Mouse (Mus musculus): ENCODE data around the gene Ccnb2. TPM values are rescaled to one million over a fixed set of nuclear protein-coding genes. Genes with fewer than 3 reads are reported as not detected.

Gene Ccnb2
- polyA plus RNA-seq, 1 experiment from 2014 or later = 177 TPM

- Histone ChIP-seq H3K27me3 (ENCODE audit: control insufficient read depth, insufficient read depth, low read length) (no peaks in the 10 kb centered on the region), H3K4me2 (replicated peaks; ENCODE audit: low read depth, low read length) (no peak overlapping the region), H3K4me3 (ENCODE audit: low read depth, low read length) (no peak overlapping the region), H3K9ac (replicated peaks; ENCODE audit: low read depth, low read length) (no peak overlapping the region), H3K9me3 (ENCODE audit: control insufficient read depth, low read depth, low read length) (no peaks in the 10 kb centered on the region), H3K4me1 (ENCODE audit: control insufficient read depth, insufficient read depth, low read length) (0 out of 2 replicates have a peak, but pooled peaks cover 4% of the 10 kb centered on the region), H3K36me3 (ENCODE audit: control insufficient read depth, insufficient read depth, low read length) (peaks cover 7% of the 10 kb centered on the region), H3K27ac (ENCODE audit: low read length) (no peak overlapping the region)
- WGBS = 70% methylated on average over 12 of the region's 12 CpGs
- ATAC-seq (ENCODE audit: insufficient number of reproducible peaks, insufficient read depth, low FRiP score, low read depth) = no peak
Measured at GRCm38 (mm10) chr9:70391660-70392562, 29.4 kb downstream of the Ccnb2 start.

- Histone ChIP-seq H3K9me3 (ENCODE audit: control insufficient read depth, low read depth, low read length) (no peaks in the 10 kb centered on the region), H3K4me1 (ENCODE audit: control insufficient read depth, insufficient read depth, low read length) (0 out of 2 replicates have a peak, but pooled peaks cover 4% of the 10 kb centered on the region), H3K36me3 (ENCODE audit: control insufficient read depth, insufficient read depth, low read length) (peaks cover 3% of the 10 kb centered on the region; the same call in 1 of the 2 replicates), H3K4me3 (ENCODE audit: low read depth, low read length) (no peak overlapping the region), H3K27me3 (ENCODE audit: control insufficient read depth, insufficient read depth, low read length) (no peaks in the 10 kb centered on the region), H3K9ac (replicated peaks; ENCODE audit: low read depth, low read length) (no peak overlapping the region), H3K27ac (ENCODE audit: low read length) (no peak overlapping the region), H3K4me2 (replicated peaks; ENCODE audit: low read depth, low read length) (no peak overlapping the region)
- no peak for ATAC-seq (ENCODE audit: insufficient number of reproducible peaks, insufficient read depth, low FRiP score, low read depth)
- 95% methylated on average over 5 of the region's 5 CpGs for WGBS
Measured at GRCm38 (mm10) chr9:70391042-70391441, 30.3 kb downstream of the Ccnb2 start.

GRCm38 (mm10) chr9:70389548-70389947 lies 31.8 kb downstream of the Ccnb2 start:
- Histone ChIP-seq H3K9me3 (ENCODE audit: control insufficient read depth, low read depth, low read length) (no peaks in the 10 kb centered on the region), H3K27ac (ENCODE audit: low read length) (no peak overlapping the region), H3K4me3 (ENCODE audit: low read depth, low read length) (no peak overlapping the region), H3K4me2 (replicated peaks; ENCODE audit: low read depth, low read length) (no peak overlapping the region), H3K4me1 (ENCODE audit: control insufficient read depth, insufficient read depth, low read length) (0 out of 2 replicates have a peak, but pooled peaks cover 4% of the 10 kb centered on the region), H3K36me3 (ENCODE audit: control insufficient read depth, insufficient read depth, low read length) (0 out of 2 replicates have a peak, but pooled peaks cover 2% of the 10 kb centered on the region), H3K9ac (replicated peaks; ENCODE audit: low read depth, low read length) (no peak overlapping the region), H3K27me3 (ENCODE audit: control insufficient read depth, insufficient read depth, low read length) (no peaks in the 10 kb centered on the region)
- ATAC-seq (ENCODE audit: insufficient number of reproducible peaks, insufficient read depth, low FRiP score, low read depth) = no peak
- 75% methylated on average over 3 of the region's 3 CpGs for WGBS

DNA sequence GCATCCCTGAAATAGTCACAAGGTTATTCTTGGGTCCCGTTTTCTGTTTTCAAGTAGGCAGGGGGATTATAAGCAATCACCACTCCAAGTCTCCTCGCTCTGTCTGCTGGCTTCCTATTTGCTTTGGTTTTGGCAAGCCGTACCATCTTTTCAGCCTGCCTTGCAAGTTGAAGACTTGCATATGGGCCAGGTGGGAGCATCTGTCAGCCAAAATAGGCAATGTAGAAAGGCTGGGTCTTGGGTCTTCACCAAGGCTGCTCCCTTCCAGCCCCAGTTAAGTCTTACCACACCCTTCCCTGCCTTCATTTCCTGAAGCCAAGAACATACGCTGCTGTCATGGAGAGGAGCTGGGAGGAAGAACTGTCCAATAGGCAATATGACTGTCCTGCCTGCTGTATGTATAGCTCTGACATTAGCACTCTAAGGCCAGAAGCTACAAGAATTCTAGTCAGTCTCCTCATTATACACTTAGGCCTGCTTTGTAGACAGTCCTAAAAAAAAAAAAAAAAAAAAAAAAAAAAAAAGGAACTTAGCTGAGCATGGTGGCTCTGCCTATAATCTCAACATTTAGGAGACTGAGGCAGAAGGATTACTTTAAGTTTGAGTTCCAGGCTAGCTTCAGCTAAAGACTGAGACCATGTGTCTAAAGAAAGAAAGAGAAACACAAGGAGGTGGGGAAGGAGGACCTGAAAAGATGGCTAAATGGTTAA lies 33.8 kb downstream of the Ccnb2 start:
- Histone ChIP-seq H3K27me3 (ENCODE audit: control insufficient read depth, insufficient read depth, low read length) (no peaks in the 10 kb centered on the region), H3K4me2 (replicated peaks; ENCODE audit: low read depth, low read length) (no peak overlapping the region), H3K4me1 (ENCODE audit: control insufficient read depth, insufficient read depth, low read length) (0 out of 2 replicates have a peak, but pooled peaks cover 4% of the 10 kb centered on the region), H3K36me3 (ENCODE audit: control insufficient read depth, insufficient read depth, low read length) (peaks cover 8% of the 10 kb centered on the region; the same call in 1 of the 2 replicates), H3K9ac (replicated peaks; ENCODE audit: low read depth, low read length) (no peak overlapping the region), H3K4me3 (ENCODE audit: low read depth, low read length) (no peak overlapping the region), H3K9me3 (ENCODE audit: control insufficient read depth, low read depth, low read length) (no peaks in the 10 kb centered on the region), H3K27ac (ENCODE audit: low read length) (no peak overlapping the region)
- no peak for ATAC-seq (ENCODE audit: insufficient number of reproducible peaks, insufficient read depth, low FRiP score, low read depth)
- 77% methylated on average over 4 of the region's 4 CpGs for WGBS

GRCm38 (mm10) chr9:70384958-70385728 lies 36.2 kb downstream of the Ccnb2 start:
- H3K27ac ChIP-seq (ENCODE audit: low read length) = no peak overlapping the region
- H3K4me3 ChIP-seq (ENCODE audit: low read depth, low read length) = no peak overlapping the region
- H3K9ac ChIP-seq (replicated peaks; ENCODE audit: low read depth, low read length) = no peak overlapping the region
- H3K36me3 ChIP-seq (ENCODE audit: control insufficient read depth, insufficient read depth, low read length) = peaks cover 10% of the 10 kb centered on the region; the same call in 1 of the 2 replicates
- ATAC-seq (ENCODE audit: insufficient number of reproducible peaks, insufficient read depth, low FRiP score, low read depth) = no peak
- 51% methylated on average over 18 of the region's 18 CpGs for WGBS
- no peaks in the 10 kb centered on the region for H3K27me3 ChIP-seq (ENCODE audit: control insufficient read depth, insufficient read depth, low read length)
- H3K9me3 ChIP-seq (ENCODE audit: control insufficient read depth, low read depth, low read length) = no peaks in the 10 kb centered on the region
- no peak overlapping the region for H3K4me2 ChIP-seq (replicated peaks; ENCODE audit: low read depth, low read length)
- H3K4me1 ChIP-seq (ENCODE audit: control insufficient read depth, insufficient read depth, low read length) = no peaks in the 10 kb centered on the region

- WGBS = 94% methylated on average over 4 of the region's 4 CpGs
- no peak overlapping the region for H3K9ac ChIP-seq (replicated peaks; ENCODE audit: low read depth, low read length)
- no peaks in the 10 kb centered on the region for H3K4me1 ChIP-seq (ENCODE audit: control insufficient read depth, insufficient read depth, low read length)
- no peaks in the 10 kb centered on the region for H3K27me3 ChIP-seq (ENCODE audit: control insufficient read depth, insufficient read depth, low read length)
- no peak for ATAC-seq (ENCODE audit: insufficient number of reproducible peaks, insufficient read depth, low FRiP score, low read depth)
- H3K27ac ChIP-seq (ENCODE audit: low read length) = no peak overlapping the region
- no peaks in the 10 kb centered on the region for H3K9me3 ChIP-seq (ENCODE audit: control insufficient read depth, low read depth, low read length)
- H3K36me3 ChIP-seq (ENCODE audit: control insufficient read depth, insufficient read depth, low read length) = peaks cover 11% of the 10 kb centered on the region; the same call in 1 of the 2 replicates
- H3K4me2 ChIP-seq (replicated peaks; ENCODE audit: low read depth, low read length) = no peak overlapping the region
- H3K4me3 ChIP-seq (ENCODE audit: low read depth, low read length) = no peak overlapping the region
Measured at GRCm38 (mm10) chr9:70384494-70384893, 36.9 kb downstream of the Ccnb2 start.

GRCm38 (mm10) chr9:70383750-70384149 lies 37.6 kb downstream of the Ccnb2 start:
- no peak for ATAC-seq (ENCODE audit: insufficient number of reproducible peaks, insufficient read depth, low FRiP score, low read depth)
- Histone ChIP-seq H3K9me3 (ENCODE audit: control insufficient read depth, low read depth, low read length) (no peaks in the 10 kb centered on the region), H3K36me3 (ENCODE audit: control insufficient read depth, insufficient read depth, low read length) (peaks cover 14% of the 10 kb centered on the region), H3K4me2 (replicated peaks; ENCODE audit: low read depth, low read length) (no peak overlapping the region), H3K27ac (ENCODE audit: low read length) (no peak overlapping the region), H3K27me3 (ENCODE audit: control insufficient read depth, insufficient read depth, low read length) (no peaks in the 10 kb centered on the region), H3K9ac (replicated peaks; ENCODE audit: low read depth, low read length) (no peak overlapping the region), H3K4me1 (ENCODE audit: control insufficient read depth, insufficient read depth, low read length) (no peaks in the 10 kb centered on the region), H3K4me3 (ENCODE audit: low read depth, low read length) (no peak overlapping the region)
- WGBS = 75% methylated on average over 10 of the region's 10 CpGs

DNA sequence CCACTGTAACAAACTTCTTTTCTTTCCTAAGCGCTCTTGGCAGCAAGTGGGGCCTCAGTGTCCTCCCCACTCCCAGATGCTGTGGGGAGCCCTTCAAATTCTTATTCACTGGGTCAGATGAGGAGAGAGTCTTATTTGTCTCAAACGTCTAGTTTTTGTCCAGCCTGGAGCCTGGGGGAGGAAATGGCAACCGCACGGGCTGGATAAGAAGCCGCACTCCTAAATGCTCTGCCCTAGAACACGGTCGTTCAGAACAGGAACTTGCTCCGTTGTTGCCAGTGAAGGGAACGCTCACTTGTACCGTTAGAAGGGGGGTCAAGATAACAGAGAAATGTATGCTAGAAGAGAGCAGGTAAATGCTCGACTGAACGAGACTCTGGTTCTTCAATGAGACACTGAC lies 39.3 kb downstream of the Ccnb2 start:
- no peak overlapping the region for H3K27ac ChIP-seq (ENCODE audit: low read length)
- no peak overlapping the region for H3K4me3 ChIP-seq (ENCODE audit: low read depth, low read length)
- ATAC-seq (ENCODE audit: insufficient number of reproducible peaks, insufficient read depth, low FRiP score, low read depth) = no peak
- H3K9me3 ChIP-seq (ENCODE audit: control insufficient read depth, low read depth, low read length) = no peaks in the 10 kb centered on the region
- H3K36me3 ChIP-seq (ENCODE audit: control insufficient read depth, insufficient read depth, low read length) = peaks cover 14% of the 10 kb centered on the region
- WGBS = 78% methylated on average over 12 of the region's 12 CpGs
- no peak overlapping the region for H3K9ac ChIP-seq (replicated peaks; ENCODE audit: low read depth, low read length)
- no peak overlapping the region for H3K4me2 ChIP-seq (replicated peaks; ENCODE audit: low read depth, low read length)
- no peaks in the 10 kb centered on the region for H3K27me3 ChIP-seq (ENCODE audit: control insufficient read depth, insufficient read depth, low read length)
- H3K4me1 ChIP-seq (ENCODE audit: control insufficient read depth, insufficient read depth, low read length) = no peaks in the 10 kb centered on the region

Data from stomach, embryonic 14.5 days (tissue).